Comparison of ENCODE assay signal across 8 mouse cellular contexts in genomic region chr12:21543153-21543894, GRCm38 (mm10).
DNase-seq lines count a peak whose midpoint lies in the region; ATAC-seq and TF ChIP-seq lines count a peak whose summit lies in the region.
"Not testable (repeated sequence)": the region's sequence is repeated elsewhere in the genome, so short reads cannot be mapped to it uniquely, and the experiment has no call there.

No protein-coding gene starts in this region.

- not testable (repeated sequence) for H3K27ac ChIP-seq in embryonic facial prominence, embryonic 12.5 days; kidney, adult 2 months (ENCODE audit: insufficient read depth, low read depth, low read length); limb, embryonic 12.5 days; midbrain, embryonic 13.5 days; small intestine, adult 2 months (ENCODE audit: insufficient read depth, low read depth, low read length)
- H3K27ac ChIP-seq in heart, adult 2 months: peak overlapping the region; percentile 60

- TF ChIP-seq CTCF in heart, adult 2 months (IDR thresholded peaks at IDR 0.05); kidney, adult 2 months (conservative IDR thresholded peaks at IDR 0.05; ENCODE audit: insufficient read depth, insufficient read length, low read depth, low read length); small intestine, adult 2 months (IDR thresholded peaks at IDR 0.05; ENCODE audit: extremely low read depth, insufficient read length, insufficient replicate concordance, low read depth, low read length): not testable (repeated sequence)

- 4% methylated on average over 34 of the region's 34 CpGs for WGBS in embryonic facial prominence, embryonic 12.5 days
- WGBS in heart, adult 2 months: 1% methylated on average over 34 of the region's 34 CpGs
- WGBS in kidney, adult 2 months: 2% methylated on average over 34 of the region's 34 CpGs
- whole genome bisulfite sequencing in limb, embryonic 12.5 days: 3% methylated on average over 34 of the region's 34 CpGs
- 6% methylated on average over 32 of the region's 34 CpGs for WGBS in midbrain, embryonic 13.5 days
- WGBS in small intestine, adult 2 months: 3% methylated on average over 33 of the region's 34 CpGs

- not testable (repeated sequence) for H3K4me1 ChIP-seq in embryonic facial prominence, embryonic 12.5 days; heart, adult 2 months (ENCODE audit: control insufficient read depth, insufficient read depth, low read length); kidney, adult 2 months (ENCODE audit: control insufficient read depth, insufficient read depth, low read length); limb, embryonic 12.5 days (replicated peaks); midbrain, embryonic 13.5 days (replicated peaks); small intestine, adult 2 months (ENCODE audit: control insufficient read depth, insufficient read depth, insufficient read length, low read length)

- peak; percentile 46; the same call in 1 of the 2 replicates for TF ChIP-seq POLR2A in heart, adult 2 months (IDR thresholded peaks at IDR 0.05; ENCODE audit: insufficient read depth, low read depth, low read length)
- not testable (repeated sequence) for TF ChIP-seq POLR2A in kidney, adult 2 months (IDR thresholded peaks at IDR 0.05; ENCODE audit: low read depth, low read length); small intestine, adult 2 months (IDR thresholded peaks at IDR 0.05; ENCODE audit: low read depth, low read length)

- intact Hi-C loops in heart, adult 2 months (cut with DNase I): not testable (repeated sequence)

- H3K79me2 ChIP-seq in heart, adult 2 months (replicated peaks; ENCODE audit: control insufficient read depth, insufficient read depth, low read length): not testable (repeated sequence)

- 0 out of 2 replicates have a peak, but pooled peaks have one; percentile 56 for ATAC-seq in embryonic facial prominence, embryonic 12.5 days (ENCODE audit: insufficient number of reproducible peaks, insufficient read depth, low FRiP score, low TSS enrichment)
- ATAC-seq in limb, embryonic 12.5 days (ENCODE audit: insufficient number of reproducible peaks, insufficient read depth, low FRiP score, low TSS enrichment, low read depth): peak; percentile 80
- peak; percentile 78 for ATAC-seq in midbrain, embryonic 13.5 days

- H3K4me2 ChIP-seq in embryonic facial prominence, embryonic 12.5 days (replicated peaks): peak overlapping the region; percentile 63
- peak overlapping the region; percentile 64 for H3K4me2 ChIP-seq in limb, embryonic 12.5 days
- peak overlapping the region; percentile 65 for H3K4me2 ChIP-seq in midbrain, embryonic 13.5 days (replicated peaks)

- H3K4me3 ChIP-seq in embryonic facial prominence, embryonic 12.5 days: peak overlapping the region; percentile 55
- H3K4me3 ChIP-seq in heart, adult 2 months: peak overlapping the region; percentile 62
- peak overlapping the region; percentile 76 for H3K4me3 ChIP-seq in kidney, adult 2 months (ENCODE audit: insufficient read depth, low read depth, low read length)
- peak overlapping the region; percentile 55 for H3K4me3 ChIP-seq in limb, embryonic 12.5 days (replicated peaks)
- peak overlapping the region; percentile 55 for H3K4me3 ChIP-seq in midbrain, embryonic 13.5 days (replicated peaks)
- H3K4me3 ChIP-seq in small intestine, adult 2 months (ENCODE audit: low read depth, low read length): peak overlapping the region; percentile 88

- TF ChIP-seq EP300 in heart, adult 2 months (IDR thresholded peaks at IDR 0.05; ENCODE audit: insufficient read depth, low read depth, low read length): not testable (repeated sequence)

- DNase-seq in 3T3-L1 (ENCODE audit: low read depth, low spot score): peak; percentile 78
- peak; percentile 85 to 90 for DNase-seq in adrenal gland, postnatal 36 days
- DNase-seq in heart, adult 2 months: peak; percentile 86 to 87
- peak; percentile 80 for DNase-seq in kidney, adult 2 months

- not testable (repeated sequence) for H3K9me3 ChIP-seq in embryonic facial prominence, embryonic 12.5 days; limb, embryonic 12.5 days; midbrain, embryonic 13.5 days

- H3K36me3 ChIP-seq in embryonic facial prominence, embryonic 12.5 days; heart, adult 2 months (ENCODE audit: control insufficient read depth, insufficient read depth, low read length); kidney, adult 2 months (ENCODE audit: control insufficient read depth, insufficient read depth, low read length); limb, embryonic 12.5 days; midbrain, embryonic 13.5 days; small intestine, adult 2 months (ENCODE audit: control insufficient read depth, insufficient read depth, low read length): not testable (repeated sequence)

- H3K9ac ChIP-seq in embryonic facial prominence, embryonic 12.5 days: peak overlapping the region; percentile 65
- H3K9ac ChIP-seq in heart, adult 2 months (ENCODE audit: low read depth, low read length): peak overlapping the region; percentile 87
- H3K9ac ChIP-seq in limb, embryonic 12.5 days (replicated peaks): peak overlapping the region; percentile 62
- peak overlapping the region; percentile 63 for H3K9ac ChIP-seq in midbrain, embryonic 13.5 days (replicated peaks)

- H3K27me3 ChIP-seq in embryonic facial prominence, embryonic 12.5 days; heart, adult 2 months (ENCODE audit: control insufficient read depth, insufficient read depth, low read length); kidney, adult 2 months (replicated peaks; ENCODE audit: control insufficient read depth, insufficient read depth, low read length); limb, embryonic 12.5 days; midbrain, embryonic 13.5 days; small intestine, adult 2 months (ENCODE audit: control insufficient read depth, insufficient read depth, low read length): not testable (repeated sequence)
